Mouse (Mus musculus): ENCODE measurements around the gene Timm44. TPM values are rescaled to one million over a fixed set of nuclear protein-coding genes. Genes with fewer than 3 reads are reported as not detected.
"Not testable (repeated sequence)": the region's sequence is repeated elsewhere in the genome, so short reads cannot be mapped to it uniquely, and the experiment has no call there.

The Timm44 gene
- polyA plus RNA-seq, 1 experiment from 2014 or later, result 78.0 TPM

- DNase-seq (ENCODE audit: low spot score) (peak; percentile 86), ATAC-seq (ENCODE audit: insufficient number of reproducible peaks, low FRiP score, low TSS enrichment, low read depth) (peak; percentile 68)
- Histone ChIP-seq H3K4me1 (ENCODE audit: control insufficient read depth, insufficient read depth, low read length) (peaks cover 18% of the 10 kb centered on the region; the same call in 1 of the 2 replicates), H3K27ac (replicated peaks; ENCODE audit: low read depth, low read length) (peak overlapping the region; percentile 87), H3K4me3 (ENCODE audit: low read depth, low read length) (peak overlapping the region; percentile 89), H3K27me3 (ENCODE audit: control insufficient read depth, insufficient read depth, low read length) (no peaks in the 10 kb centered on the region), H3K4me2 (ENCODE audit: low read depth, severe bottlenecking) (peak overlapping the region; percentile 48), H3K36me3 (ENCODE audit: control insufficient read depth, insufficient read depth, low read length) (peaks cover 8% of the 10 kb centered on the region), H3K9me3 (ENCODE audit: control insufficient read depth, low read length) (no peaks in the 10 kb centered on the region; the same call in 1 of the 2 replicates), H3K9ac (ENCODE audit: low read length) (peak overlapping the region; percentile 94)
- WGBS, result under 1% methylated on average over 32 of the region's 32 CpGs
Measured at GRCm38 (mm10) chr8:4258678-4259077, 17.0 kb downstream of the Timm44 start.

GRCm38 (mm10) chr8:4258233-4258632, 17.5 kb downstream of the Timm44 start:
- Histone ChIP-seq H3K9me3 (ENCODE audit: control insufficient read depth, low read length) (no peaks in the 10 kb centered on the region; the same call in 1 of the 2 replicates), H3K27me3 (ENCODE audit: control insufficient read depth, insufficient read depth, low read length) (no peaks in the 10 kb centered on the region), H3K4me1 (ENCODE audit: control insufficient read depth, insufficient read depth, low read length) (peaks cover 18% of the 10 kb centered on the region; the same call in 1 of the 2 replicates), H3K36me3 (ENCODE audit: control insufficient read depth, insufficient read depth, low read length) (peaks cover 8% of the 10 kb centered on the region), H3K4me3 (ENCODE audit: low read depth, low read length) (peak overlapping the region; percentile 89), H3K27ac (replicated peaks; ENCODE audit: low read depth, low read length) (peak overlapping the region; percentile 87), H3K4me2 (ENCODE audit: low read depth, severe bottlenecking) (peak overlapping the region; percentile 48), H3K9ac (ENCODE audit: low read length) (peak overlapping the region; percentile 94)
- DNase-seq (ENCODE audit: low spot score) (peak; percentile 95), ATAC-seq (ENCODE audit: insufficient number of reproducible peaks, low FRiP score, low TSS enrichment, low read depth) (peak; percentile 45)
- WGBS, result 2% methylated on average over 35 of the region's 35 CpGs

- H3K9ac ChIP-seq (ENCODE audit: low read length), result no peak overlapping the region; the same call in 1 of the 2 replicates
- 85% methylated on average over 4 of the region's 4 CpGs for WGBS
- H3K4me1 ChIP-seq (ENCODE audit: control insufficient read depth, insufficient read depth, low read length), result peaks cover 18% of the 10 kb centered on the region; the same call in 1 of the 2 replicates
- H3K4me3 ChIP-seq (ENCODE audit: low read depth, low read length), result no peak overlapping the region
- H3K4me2 ChIP-seq (ENCODE audit: low read depth, severe bottlenecking), result peak overlapping the region; percentile 48
- ATAC-seq (ENCODE audit: insufficient number of reproducible peaks, low FRiP score, low TSS enrichment, low read depth), result no peak
- no peaks in the 10 kb centered on the region for H3K27me3 ChIP-seq (ENCODE audit: control insufficient read depth, insufficient read depth, low read length)
- DNase-seq (ENCODE audit: low spot score), result no peak
- no peaks in the 10 kb centered on the region; the same call in 1 of the 2 replicates for H3K9me3 ChIP-seq (ENCODE audit: control insufficient read depth, low read length)
- H3K27ac ChIP-seq (replicated peaks; ENCODE audit: low read depth, low read length), result no peak overlapping the region
- H3K36me3 ChIP-seq (ENCODE audit: control insufficient read depth, insufficient read depth, low read length), result peaks cover 7% of the 10 kb centered on the region
Measured at GRCm38 (mm10) chr8:4257350-4257749, 18.4 kb downstream of the Timm44 start.

GRCm38 (mm10) chr8:4256911-4257310, 18.8 kb downstream of the Timm44 start:
- H3K27me3 ChIP-seq (ENCODE audit: control insufficient read depth, insufficient read depth, low read length), result no peaks in the 10 kb centered on the region
- no peak overlapping the region; the same call in 1 of the 2 replicates for H3K9ac ChIP-seq (ENCODE audit: low read length)
- peaks cover 7% of the 10 kb centered on the region for H3K36me3 ChIP-seq (ENCODE audit: control insufficient read depth, insufficient read depth, low read length)
- 73% methylated on average over 4 of the region's 4 CpGs for whole genome bisulfite sequencing
- ATAC-seq (ENCODE audit: insufficient number of reproducible peaks, low FRiP score, low TSS enrichment, low read depth) (no peak), DNase-seq (ENCODE audit: low spot score) (no peak)
- no peaks in the 10 kb centered on the region; the same call in 1 of the 2 replicates for H3K9me3 ChIP-seq (ENCODE audit: control insufficient read depth, low read length)
- H3K4me2 ChIP-seq (ENCODE audit: low read depth, severe bottlenecking), result no peak overlapping the region; the same call in 1 of the 2 replicates
- peaks cover 18% of the 10 kb centered on the region; the same call in 1 of the 2 replicates for H3K4me1 ChIP-seq (ENCODE audit: control insufficient read depth, insufficient read depth, low read length)
- no peak overlapping the region for H3K27ac ChIP-seq (replicated peaks; ENCODE audit: low read depth, low read length)
- H3K4me3 ChIP-seq (ENCODE audit: low read depth, low read length), result no peak overlapping the region

GRCm38 (mm10) chr8:4255471-4255870, 20.2 kb downstream of the Timm44 start:
- not testable (repeated sequence) for H3K27ac ChIP-seq (replicated peaks; ENCODE audit: low read depth, low read length); DNase-seq (ENCODE audit: low spot score); ATAC-seq (ENCODE audit: insufficient number of reproducible peaks, low FRiP score, low TSS enrichment, low read depth); H3K4me3 ChIP-seq (ENCODE audit: low read depth, low read length); H3K27me3 ChIP-seq (ENCODE audit: control insufficient read depth, insufficient read depth, low read length); H3K36me3 ChIP-seq (ENCODE audit: control insufficient read depth, insufficient read depth, low read length); H3K4me2 ChIP-seq (ENCODE audit: low read depth, severe bottlenecking); H3K9me3 ChIP-seq (ENCODE audit: control insufficient read depth, low read length); H3K9ac ChIP-seq (ENCODE audit: low read length)
- 89% methylated on average over 7 of the region's 7 CpGs for WGBS
- peaks cover 18% of the 10 kb centered on the region; the same call in 1 of the 2 replicates for H3K4me1 ChIP-seq (ENCODE audit: control insufficient read depth, insufficient read depth, low read length)

GRCm38 (mm10) chr8:4254001-4254400, 21.7 kb downstream of the Timm44 start:
- ATAC-seq (ENCODE audit: insufficient number of reproducible peaks, low FRiP score, low TSS enrichment, low read depth) (no peak), DNase-seq (ENCODE audit: low spot score) (no peak)
- WGBS, result 65% methylated on average over 6 of the region's 6 CpGs
- H3K4me1 ChIP-seq (ENCODE audit: control insufficient read depth, insufficient read depth, low read length), result peaks cover 19% of the 10 kb centered on the region
- H3K9ac ChIP-seq (ENCODE audit: low read length), result no peak overlapping the region
- no peaks in the 10 kb centered on the region for H3K27me3 ChIP-seq (ENCODE audit: control insufficient read depth, insufficient read depth, low read length)
- no peaks in the 10 kb centered on the region; the same call in 1 of the 2 replicates for H3K9me3 ChIP-seq (ENCODE audit: control insufficient read depth, low read length)
- H3K4me2 ChIP-seq (ENCODE audit: low read depth, severe bottlenecking), result peak overlapping the region; percentile 66
- H3K27ac ChIP-seq (replicated peaks; ENCODE audit: low read depth, low read length), result no peak overlapping the region
- H3K36me3 ChIP-seq (ENCODE audit: control insufficient read depth, insufficient read depth, low read length), result peaks cover 2% of the 10 kb centered on the region
- H3K4me3 ChIP-seq (ENCODE audit: low read depth, low read length), result peak overlapping the region; percentile 82; the same call in 1 of the 2 replicates

GRCm38 (mm10) chr8:4252934-4253841, 22.5 kb downstream of the Timm44 start, which contains the start of gene Snapc2:
Gene Snapc2, plus strand, starts transcription at chr8:4253080.
- H3K27ac ChIP-seq (replicated peaks; ENCODE audit: low read depth, low read length), result peak within 1 kb of the TSS; percentile 79; the same call in 1 of the 2 replicates
- H3K27me3 ChIP-seq (ENCODE audit: control insufficient read depth, insufficient read depth, low read length), result no peaks in the 10 kb centered on the region
- H3K9me3 ChIP-seq (ENCODE audit: control insufficient read depth, low read length), result no peaks in the 10 kb centered on the region; the same call in 1 of the 2 replicates
- H3K36me3 ChIP-seq (ENCODE audit: control insufficient read depth, insufficient read depth, low read length), result peaks cover 2% of the 10 kb centered on the region
- ATAC-seq (ENCODE audit: insufficient number of reproducible peaks, low FRiP score, low TSS enrichment, low read depth) (peak; percentile 89), DNase-seq (ENCODE audit: low spot score) (peak; percentile 97)
- peaks cover 21% of the 10 kb centered on the region for H3K4me1 ChIP-seq (ENCODE audit: control insufficient read depth, insufficient read depth, low read length)
- peak within 1 kb of the TSS; percentile 82 for H3K4me3 ChIP-seq (ENCODE audit: low read depth, low read length)
- H3K4me2 ChIP-seq (ENCODE audit: low read depth, severe bottlenecking), result peak within 1 kb of the TSS; percentile 66
- H3K9ac ChIP-seq (ENCODE audit: low read length), result peak within 1 kb of the TSS; percentile 85
- WGBS, result under 1% methylated on average over 69 of the region's 69 CpGs

GRCm38 (mm10) chr8:4252116-4252760, 23.5 kb downstream of the Timm44 start:
- DNase-seq (ENCODE audit: low spot score), result no peak
- Histone ChIP-seq H3K4me1 (ENCODE audit: control insufficient read depth, insufficient read depth, low read length) (peaks cover 13% of the 10 kb centered on the region), H3K36me3 (ENCODE audit: control insufficient read depth, insufficient read depth, low read length) (peaks cover 2% of the 10 kb centered on the region), H3K27me3 (ENCODE audit: control insufficient read depth, insufficient read depth, low read length) (no peaks in the 10 kb centered on the region), H3K27ac (replicated peaks; ENCODE audit: low read depth, low read length) (no peak overlapping the region), H3K9ac (ENCODE audit: low read length) (no peak overlapping the region), H3K4me2 (ENCODE audit: low read depth, severe bottlenecking) (peak overlapping the region; percentile 66), H3K9me3 (ENCODE audit: control insufficient read depth, low read length) (no peaks in the 10 kb centered on the region), H3K4me3 (ENCODE audit: low read depth, low read length) (peak overlapping the region; percentile 82)
- WGBS, result 49% methylated on average over 8 of the region's 8 CpGs
- no peak for ATAC-seq (ENCODE audit: insufficient number of reproducible peaks, low FRiP score, low TSS enrichment, low read depth)
